Mouse (Mus musculus) layer of hippocampus, adult 11-12 months (tissue): Measurements from ENCODE around the gene Pik3cg.

ENCODE experiments used
- DNase-seq: peaks from one replicate; pipeline ENCODE4 v3.0.0; 2022; ENCODE audit warnings: low spot score

Gene Pik3cg

DNA sequence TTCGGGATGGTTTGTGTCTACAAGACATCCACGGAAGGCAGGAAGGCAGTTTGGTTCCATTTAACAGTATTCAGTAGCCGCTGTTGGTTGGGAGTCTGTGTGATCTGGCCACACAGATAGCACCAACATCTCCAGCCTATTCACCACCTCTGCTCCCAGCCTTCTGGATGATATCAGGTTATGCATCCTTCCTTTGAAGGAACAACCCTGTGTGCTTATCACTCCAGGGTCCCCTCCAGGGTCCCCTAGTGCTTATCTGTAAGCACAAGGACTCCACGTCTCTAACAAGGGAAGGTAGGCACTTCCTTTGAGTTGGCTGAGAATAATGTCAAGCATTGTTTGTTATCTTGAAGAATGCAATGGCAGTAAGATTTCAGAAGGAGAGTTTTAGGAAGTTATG lies 65.3 kb downstream of the Pik3cg start:
- no peak for DNase-seq

DNA sequence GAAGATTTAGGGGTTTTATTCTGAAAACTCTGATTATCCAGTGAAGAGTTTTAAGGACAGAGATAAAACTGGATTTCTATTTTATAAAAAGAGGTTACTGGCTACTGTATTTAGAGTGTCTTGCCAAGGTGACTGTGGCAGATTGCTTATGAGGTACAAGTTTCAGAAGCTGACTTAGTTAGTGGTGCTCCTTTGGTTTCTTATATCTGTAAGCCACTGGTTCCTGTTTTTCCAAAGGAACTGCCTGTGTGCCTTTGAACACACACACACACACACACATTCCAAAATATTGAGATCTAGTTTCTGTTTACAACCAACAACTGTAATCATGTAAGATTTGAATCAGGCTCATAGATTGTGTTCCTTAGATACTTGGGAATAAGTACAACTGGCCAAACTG lies 66.7 kb downstream of the Pik3cg start:
- no peak for DNase-seq

DNA sequence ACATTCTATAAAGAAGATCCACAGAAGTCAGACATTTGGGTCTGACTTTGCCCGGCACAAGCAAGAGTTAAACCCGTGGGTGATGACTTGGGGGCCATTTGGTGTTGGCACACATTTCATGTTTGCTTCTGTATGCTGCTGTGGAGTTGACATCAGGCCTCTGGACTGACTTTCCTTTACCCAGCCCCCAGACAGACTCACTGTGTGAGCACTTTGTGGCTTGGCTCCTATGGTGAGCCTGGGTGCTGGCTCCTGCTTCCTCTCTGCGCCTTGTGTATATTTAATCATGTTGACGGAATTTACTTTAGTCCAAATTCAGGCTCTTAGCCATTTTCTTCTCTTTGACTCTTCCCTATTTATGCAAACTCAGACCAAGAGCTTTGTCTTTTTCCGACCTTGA lies 69.6 kb downstream of the Pik3cg start:
- no peak for DNase-seq

DNA sequence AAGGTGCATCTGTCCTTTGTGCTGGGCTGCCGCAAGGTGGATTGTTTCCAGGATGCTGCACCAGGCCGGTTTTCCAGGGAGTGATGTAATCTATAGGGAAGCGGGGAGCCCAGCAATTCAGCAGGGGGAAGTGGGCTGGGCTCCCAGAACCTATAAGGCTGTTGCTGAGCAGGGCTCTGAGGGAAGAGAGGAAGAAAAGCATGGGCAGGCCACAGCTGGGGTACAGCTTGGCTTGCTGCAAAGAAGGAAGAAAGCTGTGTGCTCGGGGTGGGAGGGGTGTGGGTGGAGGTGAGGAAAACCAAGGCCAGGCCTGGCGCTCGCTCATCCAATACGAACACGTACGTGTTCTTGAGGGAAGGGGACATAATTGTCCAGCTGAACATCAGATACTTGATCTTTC lies 70.1 kb downstream of the Pik3cg start:
- DNase-seq = peak; percentile 25

DNA sequence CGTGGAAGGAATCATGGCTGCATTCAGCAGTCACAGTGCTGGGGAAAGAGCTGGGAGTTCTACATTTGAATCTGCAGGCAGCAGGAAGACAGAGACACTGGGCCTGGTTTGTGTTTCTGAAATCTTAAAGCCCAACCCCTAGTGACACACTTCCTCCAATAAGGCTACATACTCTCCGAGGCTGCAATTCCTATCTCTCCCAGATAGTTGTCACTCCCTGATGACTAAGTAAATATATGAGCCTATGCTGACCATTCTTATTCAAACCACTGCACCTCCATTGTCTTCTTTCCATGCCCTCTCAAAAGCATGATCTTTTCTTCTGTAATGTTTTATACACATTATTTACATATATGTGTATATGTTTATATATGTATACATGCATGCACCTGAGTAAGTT lies 70.9 kb downstream of the Pik3cg start:
- DNase-seq = no peak

DNA sequence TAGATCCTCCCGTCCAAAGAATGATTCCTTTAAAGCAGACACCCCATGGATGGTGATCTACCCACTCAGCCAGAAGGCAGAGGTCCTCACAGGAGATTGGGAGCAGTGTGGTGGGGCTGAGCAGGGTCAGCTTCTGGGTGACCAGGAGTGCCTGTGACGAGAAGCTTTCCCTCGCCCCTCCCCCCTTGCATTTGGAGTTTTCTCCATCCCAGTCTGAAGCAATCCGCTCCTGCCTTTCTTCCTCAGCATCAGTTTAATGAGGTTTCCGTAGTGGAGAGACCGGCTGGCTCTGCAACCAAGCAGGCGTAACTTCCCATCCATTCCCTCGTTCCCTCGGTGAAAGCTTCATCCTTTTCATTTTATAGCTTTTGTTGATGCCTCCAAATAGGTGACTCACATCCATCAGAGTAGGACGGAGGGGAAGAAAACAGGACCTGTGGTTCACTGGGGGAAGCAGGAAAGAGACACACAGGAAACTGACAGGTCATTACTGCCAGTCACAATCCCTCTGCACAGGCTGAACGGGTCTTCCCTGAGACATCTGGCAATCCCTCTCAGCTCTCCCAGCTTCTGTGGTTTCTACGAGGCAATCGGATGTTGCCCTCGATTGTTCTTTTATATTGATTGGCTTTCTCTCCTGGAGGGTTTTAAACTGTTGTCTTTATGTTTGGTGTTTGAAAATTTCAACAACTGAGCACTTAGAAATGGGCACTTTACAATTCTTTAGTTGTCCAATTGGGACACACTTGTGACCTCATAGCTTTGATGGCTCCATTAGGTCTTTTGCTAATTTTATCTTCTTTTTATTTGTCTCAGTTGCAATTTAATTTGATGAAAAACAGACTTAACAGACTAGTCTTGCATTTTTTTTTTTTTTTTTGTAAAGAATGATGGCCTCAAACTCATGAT lies 80.6 kb downstream of the Pik3cg start:
- no peak for DNase-seq

DNA sequence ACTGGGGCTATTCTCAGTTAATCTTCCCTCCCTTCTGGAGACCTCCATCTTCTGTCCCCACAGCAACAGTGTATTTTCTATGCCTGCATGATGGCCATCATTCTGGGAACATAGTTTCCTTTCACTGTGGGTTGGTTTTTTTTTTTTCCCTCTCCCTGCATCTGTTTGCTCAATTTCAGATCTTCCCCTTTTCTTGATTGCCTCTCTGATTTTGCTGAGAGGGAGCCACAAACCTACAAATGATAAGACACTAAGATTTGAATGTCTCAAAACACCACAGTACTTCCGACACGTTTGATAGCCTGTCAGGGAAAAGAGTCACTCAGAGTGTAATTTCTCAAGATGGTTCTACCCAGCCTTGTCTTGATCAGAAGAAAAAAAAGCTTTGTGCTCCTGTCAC lies 81.3 kb downstream of the Pik3cg start:
- no peak for DNase-seq

DNA sequence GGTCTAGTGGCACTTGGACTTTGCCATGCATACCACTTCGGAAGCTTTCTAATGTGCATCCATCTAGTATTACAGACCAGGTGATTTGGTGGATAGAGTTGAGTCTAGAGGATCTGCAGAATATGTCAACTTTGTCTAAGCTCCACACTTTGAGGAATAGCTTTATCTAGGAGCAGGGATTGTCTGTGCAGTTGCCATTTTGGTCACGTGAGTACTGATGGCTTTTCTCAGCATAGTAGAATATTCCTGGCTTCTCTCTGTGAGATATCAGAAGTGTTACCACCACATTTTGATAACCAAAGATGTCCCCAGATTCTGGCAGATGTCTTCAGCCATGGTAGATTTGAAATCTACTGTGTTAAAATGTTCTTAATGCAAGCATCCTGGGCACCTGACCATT lies 84.0 kb downstream of the Pik3cg start:
- no peak for DNase-seq

DNA sequence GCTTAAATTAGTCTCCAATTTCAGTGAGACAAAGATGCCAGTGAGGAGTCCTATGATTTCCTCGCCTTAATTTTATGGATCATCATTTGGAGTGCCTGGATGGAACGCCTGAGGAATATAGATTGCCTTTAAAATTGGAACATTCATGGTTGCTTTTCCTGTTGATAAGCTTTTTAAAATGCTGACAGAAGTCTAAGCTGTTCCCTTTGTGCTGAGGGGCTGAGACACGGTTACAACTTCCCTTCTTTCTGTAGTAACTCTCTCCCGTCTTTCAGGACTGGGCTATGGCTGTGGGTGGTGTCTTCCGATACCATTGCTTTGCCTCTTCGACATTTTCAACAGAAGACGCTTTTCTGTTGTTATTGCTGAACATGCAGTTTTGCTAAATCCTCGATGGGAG lies 84.4 kb downstream of the Pik3cg start:
- DNase-seq = no peak

DNA sequence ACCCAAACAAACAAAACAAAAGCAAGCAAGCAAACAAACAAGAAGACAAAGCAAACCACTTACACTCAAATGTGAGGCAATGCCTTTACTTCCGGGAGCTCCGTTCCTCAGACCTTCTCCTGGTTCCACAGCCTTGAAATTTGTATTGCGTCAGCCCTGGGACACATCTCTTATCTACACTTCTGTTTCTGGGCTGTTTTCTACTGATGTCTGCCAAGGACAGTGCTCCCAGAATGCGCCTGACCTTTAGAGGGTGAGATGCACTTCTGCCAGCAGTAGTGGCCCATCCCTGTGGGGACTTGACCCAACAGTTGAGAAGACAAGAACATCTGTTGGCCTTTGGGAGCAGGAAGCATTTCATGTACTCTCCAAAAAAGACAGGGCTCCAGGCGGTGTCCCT lies 84.9 kb downstream of the Pik3cg start:
- DNase-seq = no peak
